Mouse (Mus musculus): ENCODE measurements around the gene Rfx8.

The Rfx8 gene

GRCm38 (mm10) chr1:39734881-39735280 is 14.1 kb upstream of the Rfx8 start:
- DNase-seq (ENCODE audit: low read depth, low spot score), result no peak

- no peak for DNase-seq (ENCODE audit: low read depth, low spot score)
These were observed 13.5 kb upstream of the Rfx8 start for GRCm38 (mm10) chr1:39734311-39734710.

GRCm38 (mm10) chr1:39733876-39734275 is 13.1 kb upstream of the Rfx8 start:
- DNase-seq (ENCODE audit: low read depth, low spot score), result no peak

- DNase-seq (ENCODE audit: low read depth, low spot score), result no peak
These were observed 11.3 kb upstream of the Rfx8 start for GRCm38 (mm10) chr1:39732081-39732480.

GRCm38 (mm10) chr1:39731543-39731942 is 10.7 kb upstream of the Rfx8 start:
- no peak for DNase-seq (ENCODE audit: low read depth, low spot score)

- DNase-seq (ENCODE audit: low read depth, low spot score), result no peak
These were observed 10.1 kb upstream of the Rfx8 start for GRCm38 (mm10) chr1:39730868-39731267.

- DNase-seq (ENCODE audit: low read depth, low spot score), result no peak
These were observed 9.1 kb upstream of the Rfx8 start for GRCm38 (mm10) chr1:39729919-39730318.

GRCm38 (mm10) chr1:39721351-39721726 is 542 bp upstream of the Rfx8 start:
- no peak for DNase-seq (ENCODE audit: low read depth, low spot score)

- no peak for DNase-seq (ENCODE audit: low read depth, low spot score)
These were observed 611 bp downstream of the Rfx8 start for GRCm38 (mm10) chr1:39720186-39720585.

GRCm38 (mm10) chr1:39715551-39715950 is 5.2 kb downstream of the Rfx8 start:
- DNase-seq (ENCODE audit: low read depth, low spot score), result no peak

GRCm38 (mm10) chr1:39714729-39715128 is 6.1 kb downstream of the Rfx8 start:
- no peak for DNase-seq (ENCODE audit: low read depth, low spot score)

- DNase-seq (ENCODE audit: low read depth, low spot score), result no peak
These were observed 6.7 kb downstream of the Rfx8 start for GRCm38 (mm10) chr1:39713842-39714658.

GRCm38 (mm10) chr1:39713300-39713699 is 7.5 kb downstream of the Rfx8 start:
- no peak for DNase-seq (ENCODE audit: low read depth, low spot score)

GRCm38 (mm10) chr1:39712261-39712660 is 8.5 kb downstream of the Rfx8 start:
- DNase-seq (ENCODE audit: low read depth, low spot score), result no peak

GRCm38 (mm10) chr1:39710604-39711003 is 10.2 kb downstream of the Rfx8 start:
- no peak for DNase-seq (ENCODE audit: low read depth, low spot score)

GRCm38 (mm10) chr1:39710016-39710415 is 10.8 kb downstream of the Rfx8 start:
- DNase-seq (ENCODE audit: low read depth, low spot score), result peak; percentile 30

GRCm38 (mm10) chr1:39708778-39709177 is 12.0 kb downstream of the Rfx8 start:
- no peak for DNase-seq (ENCODE audit: low read depth, low spot score)

GRCm38 (mm10) chr1:39702216-39703046 is 18.4 kb downstream of the Rfx8 start:
- no peak for DNase-seq (ENCODE audit: low read depth, low spot score)

GRCm38 (mm10) chr1:39701274-39701602 is 19.6 kb downstream of the Rfx8 start:
- DNase-seq (ENCODE audit: low read depth, low spot score), result no peak

- no peak for DNase-seq (ENCODE audit: low read depth, low spot score)
These were observed 20.1 kb downstream of the Rfx8 start for GRCm38 (mm10) chr1:39700599-39701273.

- no peak for DNase-seq (ENCODE audit: low read depth, low spot score)
These were observed 22.3 kb downstream of the Rfx8 start for GRCm38 (mm10) chr1:39698456-39698855.

- DNase-seq (ENCODE audit: low read depth, low spot score), result no peak
These were observed 25.6 kb downstream of the Rfx8 start for GRCm38 (mm10) chr1:39695198-39695597.
